ENCODE assay signal across 26 mouse cellular contexts in genomic region chr1:85734511-85734910, GRCm38 (mm10). TPM values are rescaled to one million over a fixed set of nuclear protein-coding genes. Genes with fewer than 3 reads are reported as not detected.
DNase-seq lines count a peak whose midpoint lies in the region; ATAC-seq and TF ChIP-seq lines count a peak whose summit lies in the region.
"Had no signal": no experiment of that assay in that cellular context is flagged by ENCODE, and none has a peak within 500 bp of the region (broad histone marks: within the 10 kb centered on the region; RNA-seq: fewer than 3 reads in every experiment).

No protein-coding gene starts in this region.

- no peak for TF ChIP-seq POLR2A in bone marrow, adult 2 months (IDR thresholded peaks at IDR 0.05; ENCODE audit: borderline replicate concordance, control insufficient read depth, low read depth, low read length)

- peaks cover 12% of the 10 kb centered on the region for H3K9me3 ChIP-seq in megakaryocyte, embryonic 14.5 days
- H3K9me3 ChIP-seq: embryonic facial prominence, embryonic 10.5 days; embryonic facial prominence, embryonic 15.5 days; forebrain, embryonic 12.5 days; hindbrain, embryonic 15.5 days; midbrain, embryonic 10.5 days; stomach, embryonic 15.5 days had no signal

- peak overlapping the region; percentile 29; the same call in 1 of the 2 replicates for H3K27ac ChIP-seq in bone marrow, adult 2 months (ENCODE audit: control insufficient read depth, insufficient read depth, low read depth, low read length, poor library complexity)
- no peak overlapping the region for H3K27ac ChIP-seq in left cerebral cortex, adult 2 months
- H3K27ac ChIP-seq: embryonic facial prominence, embryonic 10.5 days; embryonic facial prominence, embryonic 15.5 days; forebrain, embryonic 12.5 days; hindbrain, embryonic 10.5 days; hindbrain, embryonic 15.5 days; midbrain, embryonic 10.5 days; stomach, embryonic 15.5 days had no signal

- peak; percentile 65 for DNase-seq in induced T-regulatory cell, adult 2 months (ENCODE audit: low read depth)
- peak; percentile 42 for DNase-seq in splenic B cell, adult 2 months (ENCODE audit: low read depth, low spot score)
- DNase-seq in left cerebral cortex, postnatal 14 days (ENCODE audit: low spot score in 2 of 2): no peak
- DNase-seq in left cerebral cortex, adult 2 months (ENCODE audit: extremely low spot score in 1 of 2, low spot score in 2 of 2): no peak
- DNase-seq: adrenal gland, postnatal 25 days; cerebellum, adult 8-10 months; cerebellum, postnatal 25 days; forebrain, postnatal 0 days; heart, postnatal 14 days; kidney, adult 18-20 months; kidney, postnatal 36 days; lung, postnatal 36 days; right cerebral cortex, adult 18-20 months; thymus, postnatal 14 days had no signal

- TF ChIP-seq CTCF in bone marrow, adult 2 months (IDR thresholded peaks at IDR 0.05; ENCODE audit: control insufficient read depth, insufficient read depth, low read length): no peak
- no peak for TF ChIP-seq CTCF in left cerebral cortex, adult 2 months (IDR thresholded peaks at IDR 0.05)

- peaks cover 42% of the 10 kb centered on the region for H3K36me3 ChIP-seq in megakaryocyte, embryonic 14.5 days (replicated peaks; ENCODE audit: low read length)
- H3K36me3 ChIP-seq in splenic B cell, adult 2 months (ENCODE audit: control insufficient read depth, insufficient read depth, low read length, poor library complexity, severe bottlenecking): peaks cover 6% of the 10 kb centered on the region
- H3K36me3 ChIP-seq: embryonic facial prominence, embryonic 10.5 days; embryonic facial prominence, embryonic 15.5 days; forebrain, embryonic 12.5 days; hindbrain, embryonic 10.5 days; hindbrain, embryonic 15.5 days; midbrain, embryonic 10.5 days; stomach, embryonic 15.5 days had no signal

- intact Hi-C loops in left cerebral cortex, postnatal 14 days (cut with DNase I): no loop called here
- intact Hi-C loops in left cerebral cortex, adult 2 months (cut with DNase I): no loop called here

- H3K27me3 ChIP-seq in megakaryocyte, embryonic 14.5 days (replicated peaks): no peaks in the 10 kb centered on the region
- no peaks in the 10 kb centered on the region for H3K27me3 ChIP-seq in splenic B cell, adult 2 months (ENCODE audit: control insufficient read depth, insufficient read depth, low read length, poor library complexity, severe bottlenecking)
- H3K27me3 ChIP-seq: embryonic facial prominence, embryonic 15.5 days; forebrain, embryonic 12.5 days; hindbrain, embryonic 15.5 days; stomach, embryonic 15.5 days had no signal

- ATAC-seq in megakaryocyte, adult 5-6 weeks (ENCODE audit: poor library complexity, severe bottlenecking): no peak
- ATAC-seq: forebrain, postnatal 0 days; midbrain, embryonic 16.5 days had no signal

- H3K4me3 ChIP-seq in megakaryocyte, embryonic 14.5 days (replicated peaks): peak overlapping the region; percentile 92
- H3K4me3 ChIP-seq in bone marrow, adult 2 months (replicated peaks; ENCODE audit: control insufficient read depth, low read depth, low read length): no peak overlapping the region
- H3K4me3 ChIP-seq in left cerebral cortex, adult 2 months: no peak overlapping the region
- H3K4me3 ChIP-seq: embryonic facial prominence, embryonic 10.5 days; embryonic facial prominence, embryonic 15.5 days; forebrain, embryonic 12.5 days; hindbrain, embryonic 10.5 days; hindbrain, embryonic 15.5 days; midbrain, embryonic 10.5 days; stomach, embryonic 15.5 days had no signal

- peaks cover 63% of the 10 kb centered on the region for H3K4me1 ChIP-seq in megakaryocyte, embryonic 14.5 days
- peaks cover 4% of the 10 kb centered on the region; the same call in 1 of the 2 replicates for H3K4me1 ChIP-seq in bone marrow, adult 2 months (ENCODE audit: control insufficient read depth, insufficient read depth, low read length)
- H3K4me1 ChIP-seq: forebrain, embryonic 12.5 days; stomach, embryonic 15.5 days had no signal

- WGBS in bone marrow, adult 2 months: 23% methylated on average over 1 of the region's 1 CpGs

RNA-seq across cellular contexts. Expression of gene A630001G21Rik, which starts 43.9 kb away (rescaled TPM):
- polyA plus RNA-seq in megakaryocyte, embryonic 14.5 days (2012; ENCODE audit: insufficient read depth, low replicate concordance): 5.2 TPM in 1 of 2 replicates, not detected in the other
- total RNA-seq in megakaryocyte, adult 5-6 weeks (2015): 59.3 and 63.8 TPM in 2 replicates
- total RNA-seq in megakaryocyte, adult 5-6 weeks (2017): 51.5 and 56.9 TPM in 2 replicates
- 28.7 and 60.7 TPM in 2 replicates for polyA plus RNA-seq in bone marrow, adult 2 months (2011; ENCODE audit: insufficient read depth, insufficient read length, low replicate concordance, missing spikeins)
- total RNA-seq in left cerebral cortex, postnatal 14 days (2021): under 1 TPM; 0.61 to 0.83 TPM
- not detected for total RNA-seq in left cerebral cortex, adult 2 months (2021)
- total RNA-seq: gastrocnemius, adult 8-10 months had no signal

RNA-seq across cellular contexts. Expression of gene Cab39, which starts 58.7 kb away (rescaled TPM):
- polyA plus RNA-seq in megakaryocyte, embryonic 14.5 days (2012; ENCODE audit: insufficient read depth, low replicate concordance): 9.3 and 12.9 TPM in 2 replicates
- total RNA-seq in megakaryocyte, adult 5-6 weeks (2015): 64.3 and 74.3 TPM in 2 replicates
- total RNA-seq in megakaryocyte, adult 5-6 weeks (2017): 112 and 115 TPM in 2 replicates
- 22.7 and 25.7 TPM in 2 replicates for polyA plus RNA-seq in bone marrow, adult 2 months (2011; ENCODE audit: insufficient read depth, insufficient read length, low replicate concordance, missing spikeins)
- total RNA-seq in left cerebral cortex, postnatal 14 days (2021): 100 to 1,000 TPM; 133 to 143 TPM
- 100 to 1,000 TPM; 149 to 175 TPM for total RNA-seq in left cerebral cortex, adult 2 months (2021)

Comparison
In these comparisons a context has a peak if more than half of its experiments do, and no peak if none do; other contexts are left out.
1. DNase-seq: peak in induced T-regulatory cell, adult 2 months (single experiment) and splenic B cell, adult 2 months (single experiment); none in left cerebral cortex, postnatal 14 days (0 of 2) and left cerebral cortex, adult 2 months (0 of 2).
2. RNA of gene A630001G21Rik, which starts 43.9 kb away (total RNA-seq): 51.5 to 63.8 TPM in megakaryocyte, adult 5-6 weeks; 0.61 to 0.83 TPM in left cerebral cortex, postnatal 14 days and not detected in left cerebral cortex, adult 2 months; every median in the first group is over 10 times any median in the second.